In the genomic region with DNA sequence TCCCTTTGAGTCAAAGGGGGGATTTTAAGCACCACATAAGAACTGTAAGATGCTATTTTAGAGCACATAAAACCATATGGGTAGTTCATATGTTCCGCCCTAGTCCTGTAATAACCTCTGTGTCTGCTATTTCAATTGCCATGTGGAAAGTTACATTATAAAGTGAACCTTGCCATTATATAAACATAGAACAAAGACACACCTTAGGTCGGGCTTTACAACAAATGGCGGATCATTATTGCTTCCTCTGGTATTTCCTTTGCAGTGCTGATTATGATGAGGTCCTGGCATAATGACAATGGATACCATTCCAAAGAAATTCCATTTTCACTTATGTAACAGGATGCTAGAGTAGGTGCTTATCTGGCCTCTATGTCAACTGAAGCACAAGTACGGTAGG, we compare ENCODE assay signal across 20 mouse cellular contexts.
A peak's percentile ranks its signal among the peaks of the same experiment; 100 is the strongest.
DNase-seq lines count a peak whose midpoint lies in the region; ATAC-seq and TF ChIP-seq lines count a peak whose summit lies in the region.
"Had no signal": no experiment of that assay in that cellular context is flagged by ENCODE, and none has a peak within 500 bp of the region (broad histone marks: within the 10 kb centered on the region; RNA-seq: fewer than 3 reads in every experiment).

No protein-coding gene starts in this region.

- H3K27ac ChIP-seq in heart, adult 2 months: no peak overlapping the region; the same call in 1 of the 2 replicates
- H3K27ac ChIP-seq in kidney, postnatal 0 days: no peak overlapping the region
- peak overlapping the region; percentile 52; the same call in 1 of the 2 replicates for H3K27ac ChIP-seq in limb, embryonic 13.5 days
- H3K27ac ChIP-seq: embryonic facial prominence, embryonic 13.5 days; hindbrain, embryonic 14.5 days; intestine, embryonic 15.5 days; midbrain, embryonic 13.5 days; neural tube, embryonic 15.5 days had no signal

- no peak for TF ChIP-seq POLR2A in heart, adult 2 months (IDR thresholded peaks at IDR 0.05; ENCODE audit: insufficient read depth, low read depth, low read length)

- WGBS in heart, adult 2 months: 38% methylated on average over 4 of the region's 4 CpGs
- WGBS in kidney, postnatal 0 days: 71% methylated on average over 4 of the region's 4 CpGs
- 37% methylated on average over 4 of the region's 4 CpGs for WGBS in limb, embryonic 13.5 days

- H3K36me3 ChIP-seq in heart, adult 2 months (ENCODE audit: control insufficient read depth, insufficient read depth, low read length): peaks cover 28% of the 10 kb centered on the region
- H3K36me3 ChIP-seq in kidney, postnatal 0 days (ENCODE audit: insufficient read depth, low read length): no peaks in the 10 kb centered on the region
- no peaks in the 10 kb centered on the region for H3K36me3 ChIP-seq in limb, embryonic 13.5 days
- H3K36me3 ChIP-seq: embryonic facial prominence, embryonic 13.5 days; intestine, embryonic 15.5 days; midbrain, embryonic 13.5 days; neural tube, embryonic 15.5 days had no signal

- H3K4me1 ChIP-seq in heart, adult 2 months (ENCODE audit: control insufficient read depth, insufficient read depth, low read length): peaks cover 17% of the 10 kb centered on the region
- 0 out of 2 replicates have a peak, but pooled peaks cover 5% of the 10 kb centered on the region for H3K4me1 ChIP-seq in kidney, postnatal 0 days (replicated peaks; ENCODE audit: insufficient read depth, low read length)
- peaks cover 29% of the 10 kb centered on the region for H3K4me1 ChIP-seq in limb, embryonic 13.5 days
- H3K4me1 ChIP-seq: intestine, embryonic 15.5 days; midbrain, embryonic 13.5 days; neural tube, embryonic 15.5 days had no signal

- H3K27me3 ChIP-seq in heart, adult 2 months (ENCODE audit: control insufficient read depth, insufficient read depth, low read length): no peaks in the 10 kb centered on the region
- H3K27me3 ChIP-seq in kidney, postnatal 0 days (ENCODE audit: insufficient read depth, low read length): no peaks in the 10 kb centered on the region
- H3K27me3 ChIP-seq in limb, embryonic 13.5 days: no peaks in the 10 kb centered on the region
- H3K27me3 ChIP-seq: intestine, embryonic 15.5 days; midbrain, embryonic 13.5 days; neural tube, embryonic 15.5 days had no signal

- intact Hi-C loops in heart, adult 2 months (cut with DNase I): loop anchor here (5.0 kb wide), 2 partner anchors 45 to 125 kb away; no protein-coding TSS in a partner anchor
- intact Hi-C loops in heart, postnatal 25 days (cut with DNase I): loop anchor here (5.0 kb wide), 2 partner anchors 55 to 130 kb away; no protein-coding TSS in a partner anchor

- no peak overlapping the region for H3K4me3 ChIP-seq in heart, adult 2 months
- no peak overlapping the region for H3K4me3 ChIP-seq in kidney, postnatal 0 days (replicated peaks; ENCODE audit: low read depth, low read length)
- H3K4me3 ChIP-seq in limb, embryonic 13.5 days: no peak overlapping the region
- H3K4me3 ChIP-seq: embryonic facial prominence, embryonic 13.5 days; intestine, embryonic 15.5 days; midbrain, embryonic 13.5 days; myocyte; neural tube, embryonic 15.5 days had no signal

- DNase-seq in heart, adult 2 months: no peak
- DNase-seq in heart, postnatal 25 days (ENCODE audit: low spot score): no peak
- peak; percentile 39 for DNase-seq in kidney, postnatal 0 days (ENCODE audit: low spot score)
- DNase-seq in kidney, postnatal 25 days: no peak
- DNase-seq in Muller cell, postnatal 12 days (ENCODE audit: inconsistent ontology term): peak; percentile 54
- no peak for DNase-seq in adipocyte (ENCODE audit: low spot score)
- DNase-seq: adrenal gland, postnatal 10 days; cerebellum, adult 18-20 months; kidney, postnatal 14 days; layer of hippocampus, adult 9-11 months; right cerebral cortex, postnatal 4 days; thymus, postnatal 36 days had no signal

- H3K4me2 ChIP-seq in kidney, postnatal 0 days (ENCODE audit: low read length): no peak overlapping the region
- no peak overlapping the region for H3K4me2 ChIP-seq in limb, embryonic 13.5 days (replicated peaks)
- H3K4me2 ChIP-seq: embryonic facial prominence, embryonic 13.5 days; hindbrain, embryonic 14.5 days; intestine, embryonic 15.5 days; liver, embryonic 11.5 days; midbrain, embryonic 13.5 days; neural tube, embryonic 15.5 days had no signal

- no peaks in the 10 kb centered on the region for H3K79me2 ChIP-seq in heart, adult 2 months (replicated peaks; ENCODE audit: control insufficient read depth, insufficient read depth, low read length)

- H3K9me3 ChIP-seq in kidney, postnatal 0 days (replicated peaks; ENCODE audit: low read length): no peaks in the 10 kb centered on the region
- H3K9me3 ChIP-seq in limb, embryonic 13.5 days: no peaks in the 10 kb centered on the region
- H3K9me3 ChIP-seq: embryonic facial prominence, embryonic 13.5 days; intestine, embryonic 15.5 days; midbrain, embryonic 13.5 days; neural tube, embryonic 15.5 days had no signal

- no peak for TF ChIP-seq CTCF in heart, adult 2 months (IDR thresholded peaks at IDR 0.05)
- TF ChIP-seq CTCF in kidney, postnatal 0 days (IDR thresholded peaks at IDR 0.05; ENCODE audit: low read depth): no peak

- no peak for ATAC-seq in kidney, postnatal 0 days (replicated peaks; ENCODE audit: low FRiP score, low read depth)
- ATAC-seq in limb, embryonic 13.5 days (ENCODE audit: low FRiP score, low read depth): peak; percentile 78
- ATAC-seq: intestine, embryonic 15.5 days; midbrain, embryonic 13.5 days had no signal

- 0 out of 2 replicates have a peak, but pooled peaks have one; percentile 14 for TF ChIP-seq EP300 in heart, adult 2 months (IDR thresholded peaks at IDR 0.05; ENCODE audit: insufficient read depth, low read depth, low read length)

- H3K9ac ChIP-seq in heart, adult 2 months (ENCODE audit: low read depth, low read length): no peak overlapping the region
- H3K9ac ChIP-seq in kidney, postnatal 0 days (ENCODE audit: low read depth, low read length): no peak overlapping the region
- no peak overlapping the region for H3K9ac ChIP-seq in limb, embryonic 13.5 days
- H3K9ac ChIP-seq: embryonic facial prominence, embryonic 13.5 days; hindbrain, embryonic 14.5 days; intestine, embryonic 15.5 days; midbrain, embryonic 13.5 days; neural tube, embryonic 15.5 days had no signal

Comparison
In these comparisons a context has a peak if more than half of its experiments do, and no peak if none do; other contexts are left out.
1. DNase-seq: peak in kidney, postnatal 0 days (single experiment) and Muller cell, postnatal 12 days (single experiment); none in heart, adult 2 months (0 of 2), heart, postnatal 25 days (single experiment), kidney, postnatal 25 days (0 of 2) and adipocyte (single experiment).